Mouse (Mus musculus): ENCODE measurements around the gene Il12rb1. TPM values are rescaled to one million over a fixed set of nuclear protein-coding genes. Genes with fewer than 3 reads are reported as not detected.
A peak's percentile ranks its signal among the peaks of the same experiment; 100 is the strongest.

Gene Il12rb1
- polyA plus RNA-seq, 1 experiment from 2014 or later, result not detected

- Histone ChIP-seq H3K4me1 (ENCODE audit: control insufficient read depth, insufficient read depth, low read length) (peaks cover 21% of the 10 kb centered on the region), H3K9ac (ENCODE audit: low read length) (peak overlapping the region; percentile 57; the same call in 1 of the 2 replicates)
- peak; percentile 89 for DNase-seq (ENCODE audit: low spot score)
Observed at GRCm38 (mm10) chr8:70797081-70798070, 10.9 kb upstream of the Il12rb1 start.

GRCm38 (mm10) chr8:70798281-70798680, 10.0 kb upstream of the Il12rb1 start:
- Histone ChIP-seq H3K9ac (ENCODE audit: low read length) (no peak overlapping the region), H3K27me3 (ENCODE audit: control insufficient read depth, insufficient read depth, low read length) (peaks cover 41% of the 10 kb centered on the region), H3K4me1 (ENCODE audit: control insufficient read depth, insufficient read depth, low read length) (peaks cover 12% of the 10 kb centered on the region), H3K36me3 (ENCODE audit: control insufficient read depth, insufficient read depth, low read length) (no peaks in the 10 kb centered on the region), H3K4me2 (ENCODE audit: low read depth, severe bottlenecking) (peak overlapping the region; percentile 84; the same call in 1 of the 2 replicates), H3K9me3 (ENCODE audit: control insufficient read depth, low read length) (no peaks in the 10 kb centered on the region), H3K4me3 (ENCODE audit: low read depth, low read length) (no peak overlapping the region), H3K27ac (replicated peaks; ENCODE audit: low read depth, low read length) (no peak overlapping the region)
- WGBS, result 20% methylated on average over 15 of the region's 15 CpGs
- no peak for DNase-seq (ENCODE audit: low spot score)
- no peak for ATAC-seq (ENCODE audit: insufficient number of reproducible peaks, low FRiP score, low TSS enrichment, low read depth)

More at GRCm38 (mm10) chr8:70797081-70798070, 10.9 kb upstream of the Il12rb1 start:
- Histone ChIP-seq H3K36me3 (ENCODE audit: control insufficient read depth, insufficient read depth, low read length) (no peaks in the 10 kb centered on the region), H3K27ac (replicated peaks; ENCODE audit: low read depth, low read length) (no peak overlapping the region), H3K27me3 (ENCODE audit: control insufficient read depth, insufficient read depth, low read length) (peaks cover 37% of the 10 kb centered on the region), H3K4me2 (ENCODE audit: low read depth, severe bottlenecking) (peak overlapping the region; percentile 84), H3K9me3 (ENCODE audit: control insufficient read depth, low read length) (no peaks in the 10 kb centered on the region), H3K4me3 (ENCODE audit: low read depth, low read length) (peak overlapping the region; percentile 52)
- WGBS, result under 1% methylated on average over 57 of the region's 57 CpGs
- peak; percentile 86 for ATAC-seq (ENCODE audit: insufficient number of reproducible peaks, low FRiP score, low TSS enrichment, low read depth)

DNA sequence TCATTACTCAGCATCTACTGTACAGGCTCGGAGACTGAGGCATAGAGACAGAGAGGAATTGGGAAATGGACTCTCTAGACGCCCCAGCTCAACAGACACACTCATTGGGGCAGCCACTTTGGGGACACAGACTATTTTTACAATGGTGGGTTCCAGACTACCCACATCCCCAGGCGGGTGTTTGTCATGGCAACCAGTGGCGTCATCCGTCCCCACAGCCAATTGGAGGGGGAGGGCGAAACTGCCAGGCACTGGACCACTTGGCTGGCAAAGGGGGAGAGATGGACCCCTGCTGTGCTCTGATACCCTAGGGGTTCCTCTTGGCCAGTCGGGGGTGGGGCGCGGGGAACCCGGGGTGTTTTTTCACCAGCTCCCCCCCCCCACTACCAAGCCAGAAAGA, 7.6 kb upstream of the Il12rb1 start:
- 45% methylated on average over 10 of the region's 10 CpGs for WGBS
- H3K4me1 ChIP-seq (ENCODE audit: control insufficient read depth, insufficient read depth, low read length), result peaks cover 12% of the 10 kb centered on the region
- H3K4me3 ChIP-seq (ENCODE audit: low read depth, low read length), result no peak overlapping the region
- H3K27ac ChIP-seq (replicated peaks; ENCODE audit: low read depth, low read length), result no peak overlapping the region
- DNase-seq (ENCODE audit: low spot score) (no peak), ATAC-seq (ENCODE audit: insufficient number of reproducible peaks, low FRiP score, low TSS enrichment, low read depth) (no peak)
- H3K9me3 ChIP-seq (ENCODE audit: control insufficient read depth, low read length), result no peaks in the 10 kb centered on the region
- no peaks in the 10 kb centered on the region for H3K36me3 ChIP-seq (ENCODE audit: control insufficient read depth, insufficient read depth, low read length)
- no peak overlapping the region for H3K4me2 ChIP-seq (ENCODE audit: low read depth, severe bottlenecking)
- peaks cover 54% of the 10 kb centered on the region for H3K27me3 ChIP-seq (ENCODE audit: control insufficient read depth, insufficient read depth, low read length)
- no peak overlapping the region for H3K9ac ChIP-seq (ENCODE audit: low read length)

- H3K9me3 ChIP-seq (ENCODE audit: control insufficient read depth, low read length), result no peaks in the 10 kb centered on the region
- no peaks in the 10 kb centered on the region for H3K36me3 ChIP-seq (ENCODE audit: control insufficient read depth, insufficient read depth, low read length)
- 29% methylated on average over 15 of the region's 15 CpGs for WGBS
- no peak overlapping the region for H3K4me3 ChIP-seq (ENCODE audit: low read depth, low read length)
- ATAC-seq (ENCODE audit: insufficient number of reproducible peaks, low FRiP score, low TSS enrichment, low read depth), result no peak
- no peak overlapping the region for H3K9ac ChIP-seq (ENCODE audit: low read length)
- no peak overlapping the region for H3K27ac ChIP-seq (replicated peaks; ENCODE audit: low read depth, low read length)
- peaks cover 12% of the 10 kb centered on the region for H3K4me1 ChIP-seq (ENCODE audit: control insufficient read depth, insufficient read depth, low read length)
- no peak for DNase-seq (ENCODE audit: low spot score)
- no peak overlapping the region for H3K4me2 ChIP-seq (ENCODE audit: low read depth, severe bottlenecking)
- H3K27me3 ChIP-seq (ENCODE audit: control insufficient read depth, insufficient read depth, low read length), result peaks cover 54% of the 10 kb centered on the region
Observed at GRCm38 (mm10) chr8:70801156-70801555, 7.1 kb upstream of the Il12rb1 start.

GRCm38 (mm10) chr8:70801830-70802229, 6.4 kb upstream of the Il12rb1 start:
- Histone ChIP-seq H3K36me3 (ENCODE audit: control insufficient read depth, insufficient read depth, low read length) (no peaks in the 10 kb centered on the region), H3K4me3 (ENCODE audit: low read depth, low read length) (no peak overlapping the region), H3K9me3 (ENCODE audit: control insufficient read depth, low read length) (no peaks in the 10 kb centered on the region), H3K27me3 (ENCODE audit: control insufficient read depth, insufficient read depth, low read length) (peaks cover 54% of the 10 kb centered on the region), H3K9ac (ENCODE audit: low read length) (no peak overlapping the region), H3K4me1 (ENCODE audit: control insufficient read depth, insufficient read depth, low read length) (peaks cover 7% of the 10 kb centered on the region), H3K27ac (replicated peaks; ENCODE audit: low read depth, low read length) (no peak overlapping the region), H3K4me2 (ENCODE audit: low read depth, severe bottlenecking) (no peak overlapping the region)
- ATAC-seq (ENCODE audit: insufficient number of reproducible peaks, low FRiP score, low TSS enrichment, low read depth), result no peak
- WGBS, result 68% methylated on average over 1 of the region's 1 CpGs
- no peak for DNase-seq (ENCODE audit: low spot score)

- Histone ChIP-seq H3K9me3 (ENCODE audit: control insufficient read depth, low read length) (no peaks in the 10 kb centered on the region), H3K36me3 (ENCODE audit: control insufficient read depth, insufficient read depth, low read length) (no peaks in the 10 kb centered on the region), H3K27ac (replicated peaks; ENCODE audit: low read depth, low read length) (no peak overlapping the region), H3K9ac (ENCODE audit: low read length) (no peak overlapping the region), H3K4me3 (ENCODE audit: low read depth, low read length) (no peak overlapping the region), H3K4me2 (ENCODE audit: low read depth, severe bottlenecking) (no peak overlapping the region), H3K27me3 (ENCODE audit: control insufficient read depth, insufficient read depth, low read length) (peaks cover 50% of the 10 kb centered on the region), H3K4me1 (ENCODE audit: control insufficient read depth, insufficient read depth, low read length) (peaks cover 3% of the 10 kb centered on the region)
- ATAC-seq (ENCODE audit: insufficient number of reproducible peaks, low FRiP score, low TSS enrichment, low read depth) (no peak), DNase-seq (ENCODE audit: low spot score) (no peak)
- WGBS, result 67% methylated on average over 11 of the region's 11 CpGs
Observed at GRCm38 (mm10) chr8:70802786-70803510, 5.3 kb upstream of the Il12rb1 start.

GRCm38 (mm10) chr8:70803761-70804480, 4.3 kb upstream of the Il12rb1 start:
- Histone ChIP-seq H3K4me3 (ENCODE audit: low read depth, low read length) (peak overlapping the region; percentile 47), H3K9ac (ENCODE audit: low read length) (peak overlapping the region; percentile 31), H3K27ac (replicated peaks; ENCODE audit: low read depth, low read length) (no peak overlapping the region), H3K36me3 (ENCODE audit: control insufficient read depth, insufficient read depth, low read length) (no peaks in the 10 kb centered on the region), H3K4me2 (ENCODE audit: low read depth, severe bottlenecking) (peak overlapping the region; percentile 78), H3K27me3 (ENCODE audit: control insufficient read depth, insufficient read depth, low read length) (peaks cover 40% of the 10 kb centered on the region), H3K4me1 (ENCODE audit: control insufficient read depth, insufficient read depth, low read length) (0 out of 2 replicates have a peak, but pooled peaks cover 2% of the 10 kb centered on the region), H3K9me3 (ENCODE audit: control insufficient read depth, low read length) (no peaks in the 10 kb centered on the region)
- 2% methylated on average over 45 of the region's 47 CpGs for WGBS
- ATAC-seq (ENCODE audit: insufficient number of reproducible peaks, low FRiP score, low TSS enrichment, low read depth) (no peak), DNase-seq (ENCODE audit: low spot score) (peak; percentile 42)
